Mouse (Mus musculus) ES-Bruce4 (cell line): ENCODE measurements around the gene Pkd1l2. TPM values are rescaled to one million over a fixed set of nuclear protein-coding genes. Genes with fewer than 3 reads are reported as not detected.

Experiments
- H3K27ac ChIP-seq: 2 replicates; pipeline ENCODE4 v1.5.1; 2012; ENCODE audit warnings: low read length, inconsistent platforms; ENCODE audit not compliant: insufficient read depth
- H3K27me3 ChIP-seq: 2 replicates; pipeline ENCODE4 v1.6.1; 2012; ENCODE audit warnings: mild to moderate bottlenecking, low read length, inconsistent platforms; ENCODE audit not compliant: control insufficient read depth, poor library complexity, insufficient read depth, severe bottlenecking
- H3K36me3 ChIP-seq: 2 replicates; pipeline ENCODE4 v1.6.1; 2012; ENCODE audit warnings: inconsistent platforms, mild to moderate bottlenecking, low read length, moderate library complexity; ENCODE audit not compliant: control insufficient read depth, poor library complexity, insufficient read depth, severe bottlenecking
- H3K4me1 ChIP-seq: one replicate; pipeline ENCODE4 v1.8.1; 2011; ENCODE audit warnings: low read length; ENCODE audit not compliant: control insufficient read depth, insufficient read depth
- H3K4me3 ChIP-seq: 2 replicates; pipeline ENCODE4 v1.5.1; 2011; ENCODE audit warnings: low read depth, mild to moderate bottlenecking, low read length
- H3K9ac ChIP-seq: 2 replicates; pipeline ENCODE4 v1.6.1; 2012; ENCODE audit warnings: low read depth, mild to moderate bottlenecking, inconsistent platforms; ENCODE audit not compliant: poor library complexity, severe bottlenecking
- H3K9me3 ChIP-seq: replicated peaks from 2 replicates; pipeline ENCODE4 v1.6.1; 2012; ENCODE audit warnings: mild to moderate bottlenecking, low read length, inconsistent platforms; ENCODE audit not compliant: control insufficient read depth, poor library complexity, insufficient read depth, severe bottlenecking
- CTCF ChIP-seq: IDR thresholded peaks from one replicate; pipeline ENCODE4 v1.8.1; 2011; ENCODE audit warnings: low read depth, low read length
- EP300 ChIP-seq: IDR thresholded peaks from 2 replicates; pipeline ENCODE4 v1.6.1; 2011; ENCODE audit warnings: low read depth, low read length; ENCODE audit not compliant: insufficient read depth
- POLR2A ChIP-seq: IDR thresholded peaks from one replicate; pipeline ENCODE4 v1.8.1; 2011; ENCODE audit warnings: low read length; ENCODE audit not compliant: insufficient read depth
- polyA plus RNA-seq: library from polyadenylated mRNA; stranded (reverse); fragments of >200 nt; gene quantifications from 2 replicates; pipeline ENCODE4 v1.2.4, GENCODE M21; 2011; ENCODE audit warnings: low read depth; ENCODE audit not compliant: missing spikeins, insufficient read depth, insufficient read length

The Pkd1l2 gene
- polyA plus RNA-seq, 1 experiment: 0.84 TPM

DNA sequence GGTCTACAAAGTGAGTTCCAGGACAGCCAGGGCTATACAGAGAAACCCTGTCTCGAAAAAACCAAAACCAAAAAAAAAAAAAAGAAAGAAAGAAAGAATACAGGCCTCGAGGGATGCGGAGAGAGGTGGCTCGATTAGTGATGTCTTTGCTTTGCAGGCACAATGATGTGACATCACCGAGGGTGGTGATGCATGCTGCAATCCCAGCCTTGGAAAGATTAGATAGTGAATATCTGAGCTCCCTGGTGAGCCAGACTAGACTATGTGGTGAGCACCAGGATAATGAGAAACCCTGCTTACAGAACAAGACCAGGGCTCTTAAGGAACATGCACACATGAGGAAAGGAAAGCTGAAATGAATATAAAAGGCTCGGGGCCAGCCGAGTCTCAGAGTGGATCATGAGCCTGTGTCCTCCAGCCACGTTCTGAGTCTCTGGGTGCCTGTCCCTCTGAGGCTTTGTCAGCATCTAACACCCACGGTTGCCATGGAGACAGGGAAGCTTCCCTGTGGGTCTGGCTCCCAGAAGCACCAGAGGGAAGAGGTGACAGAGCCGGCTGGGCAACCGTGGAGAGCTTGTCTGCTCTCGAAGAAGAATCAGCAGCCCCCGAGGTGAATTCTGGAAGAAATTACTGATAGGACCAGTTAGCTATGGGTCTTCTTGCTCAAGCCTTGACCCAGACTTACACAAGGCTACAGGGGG, 20.9 kb downstream of the Pkd1l2 start:
- Histone ChIP-seq H3K36me3 (no peaks in the 10 kb centered on the region), H3K27me3 (no peaks in the 10 kb centered on the region), H3K9me3 (peaks cover 3% of the 10 kb centered on the region; the same call in 1 of the 2 replicates), H3K4me1 (no peaks in the 10 kb centered on the region), H3K27ac (no peak overlapping the region), H3K9ac (no peak overlapping the region), H3K4me3 (no peak overlapping the region)
- TF ChIP-seq EP300: no peak
- no peak for TF ChIP-seq POLR2A
- TF ChIP-seq CTCF: no peak

DNA sequence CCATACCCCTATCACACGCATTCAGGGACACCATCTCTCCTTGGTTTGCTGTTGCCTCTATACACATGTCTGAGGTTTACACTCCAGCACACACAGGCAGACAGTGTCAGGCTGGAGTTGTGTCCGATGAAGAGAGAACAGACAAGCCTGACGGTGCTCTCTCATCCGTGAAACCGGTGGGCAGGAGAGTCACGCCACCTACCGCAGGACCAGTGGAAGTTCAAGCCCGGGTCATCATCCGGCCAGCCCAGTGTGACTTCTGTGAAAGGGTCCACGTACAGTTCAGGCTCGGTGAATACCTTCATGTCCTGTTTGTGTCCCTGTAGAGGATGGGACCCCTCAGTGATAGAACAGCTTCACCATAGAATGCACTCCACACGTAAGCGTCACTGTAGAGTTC, 21.9 kb downstream of the Pkd1l2 start:
- Histone ChIP-seq H3K27me3 (no peaks in the 10 kb centered on the region), H3K4me1 (no peaks in the 10 kb centered on the region), H3K9ac (no peak overlapping the region), H3K9me3 (peaks cover 3% of the 10 kb centered on the region; the same call in 1 of the 2 replicates), H3K27ac (no peak overlapping the region), H3K4me3 (no peak overlapping the region), H3K36me3 (no peaks in the 10 kb centered on the region)
- TF ChIP-seq EP300 (no peak), CTCF (peak; percentile 56)

DNA sequence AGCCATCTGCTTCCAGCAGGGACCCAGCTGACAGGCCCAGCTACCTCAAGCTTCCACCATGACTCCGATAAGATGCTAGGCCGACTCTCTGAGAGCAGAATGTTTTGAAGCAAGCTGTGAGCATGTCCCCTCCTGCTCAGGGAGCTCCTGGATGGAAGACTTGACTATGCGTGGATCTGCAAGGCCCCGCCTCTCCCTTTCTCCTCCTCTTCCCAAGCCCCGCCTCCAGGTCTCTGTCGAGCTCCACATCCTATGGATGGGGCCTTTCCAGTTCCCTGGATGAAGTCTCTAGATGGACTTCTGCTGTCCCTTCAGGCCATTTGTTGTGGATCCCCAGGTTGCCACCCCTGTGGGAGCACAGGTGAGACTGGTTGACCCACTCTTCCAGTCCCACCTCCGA, 23.2 kb downstream of the Pkd1l2 start:
- peak overlapping the region; percentile 14; the same call in 1 of the 2 replicates for H3K4me3 ChIP-seq
- H3K27me3 ChIP-seq: no peaks in the 10 kb centered on the region
- no peak for TF ChIP-seq EP300
- no peak for TF ChIP-seq POLR2A
- TF ChIP-seq CTCF: no peak
- no peaks in the 10 kb centered on the region for H3K36me3 ChIP-seq
- H3K9ac ChIP-seq: no peak overlapping the region
- H3K4me1 ChIP-seq: no peaks in the 10 kb centered on the region
- no peak overlapping the region for H3K27ac ChIP-seq
- peaks cover 3% of the 10 kb centered on the region; the same call in 1 of the 2 replicates for H3K9me3 ChIP-seq

DNA sequence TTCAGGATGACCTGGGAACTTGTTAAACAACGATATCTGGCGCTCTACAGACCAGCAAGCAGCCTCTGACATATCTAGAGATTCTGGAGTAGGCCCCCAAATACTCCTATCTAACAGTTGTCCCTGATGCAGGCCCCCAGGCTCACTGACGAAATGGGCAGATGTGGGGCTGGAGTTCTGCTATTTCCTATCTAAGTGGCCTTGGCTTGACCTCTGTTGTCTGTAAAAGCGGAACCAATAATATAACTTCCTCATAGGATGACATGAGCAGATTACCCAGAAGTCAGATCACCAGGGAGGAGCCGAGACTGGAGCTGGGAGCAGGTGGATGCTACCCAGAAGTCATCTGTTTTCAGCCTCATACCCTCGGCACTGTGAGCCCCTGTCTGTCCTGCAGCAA, 27.2 kb downstream of the Pkd1l2 start:
- no peaks in the 10 kb centered on the region for H3K27me3 ChIP-seq
- H3K9ac ChIP-seq: no peak overlapping the region
- H3K4me1 ChIP-seq: no peaks in the 10 kb centered on the region
- H3K4me3 ChIP-seq: no peak overlapping the region
- H3K9me3 ChIP-seq: no peaks in the 10 kb centered on the region
- H3K36me3 ChIP-seq: no peaks in the 10 kb centered on the region
- no peak overlapping the region for H3K27ac ChIP-seq
- no peak for TF ChIP-seq EP300
- no peak for TF ChIP-seq POLR2A
- TF ChIP-seq CTCF: no peak

DNA sequence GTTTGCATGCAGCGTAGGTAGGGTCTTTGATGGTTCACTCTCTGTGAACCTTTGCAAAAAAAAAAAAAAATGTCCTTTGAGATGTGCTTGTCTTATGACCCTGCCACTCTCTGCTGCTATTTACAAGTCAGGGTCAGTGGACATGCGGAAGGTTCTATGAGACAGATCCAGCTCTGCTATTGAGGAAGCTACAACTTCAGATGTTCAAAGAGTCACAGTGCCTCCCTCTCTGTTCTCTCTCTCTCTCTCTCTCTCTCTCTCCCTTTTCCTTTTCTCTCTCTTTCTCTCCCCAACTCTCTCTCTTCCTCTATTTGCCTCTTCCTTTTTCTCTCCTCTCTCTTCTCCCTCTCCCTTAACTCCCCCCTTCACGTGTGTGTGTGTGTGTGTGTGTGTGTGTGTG, 28.1 kb downstream of the Pkd1l2 start:
- Histone ChIP-seq H3K27ac (no peak overlapping the region), H3K27me3 (no peaks in the 10 kb centered on the region), H3K9me3 (no peaks in the 10 kb centered on the region), H3K4me1 (no peaks in the 10 kb centered on the region), H3K9ac (no peak overlapping the region), H3K36me3 (no peaks in the 10 kb centered on the region), H3K4me3 (no peak overlapping the region)
- TF ChIP-seq POLR2A (no peak), EP300 (no peak), CTCF (no peak)

DNA sequence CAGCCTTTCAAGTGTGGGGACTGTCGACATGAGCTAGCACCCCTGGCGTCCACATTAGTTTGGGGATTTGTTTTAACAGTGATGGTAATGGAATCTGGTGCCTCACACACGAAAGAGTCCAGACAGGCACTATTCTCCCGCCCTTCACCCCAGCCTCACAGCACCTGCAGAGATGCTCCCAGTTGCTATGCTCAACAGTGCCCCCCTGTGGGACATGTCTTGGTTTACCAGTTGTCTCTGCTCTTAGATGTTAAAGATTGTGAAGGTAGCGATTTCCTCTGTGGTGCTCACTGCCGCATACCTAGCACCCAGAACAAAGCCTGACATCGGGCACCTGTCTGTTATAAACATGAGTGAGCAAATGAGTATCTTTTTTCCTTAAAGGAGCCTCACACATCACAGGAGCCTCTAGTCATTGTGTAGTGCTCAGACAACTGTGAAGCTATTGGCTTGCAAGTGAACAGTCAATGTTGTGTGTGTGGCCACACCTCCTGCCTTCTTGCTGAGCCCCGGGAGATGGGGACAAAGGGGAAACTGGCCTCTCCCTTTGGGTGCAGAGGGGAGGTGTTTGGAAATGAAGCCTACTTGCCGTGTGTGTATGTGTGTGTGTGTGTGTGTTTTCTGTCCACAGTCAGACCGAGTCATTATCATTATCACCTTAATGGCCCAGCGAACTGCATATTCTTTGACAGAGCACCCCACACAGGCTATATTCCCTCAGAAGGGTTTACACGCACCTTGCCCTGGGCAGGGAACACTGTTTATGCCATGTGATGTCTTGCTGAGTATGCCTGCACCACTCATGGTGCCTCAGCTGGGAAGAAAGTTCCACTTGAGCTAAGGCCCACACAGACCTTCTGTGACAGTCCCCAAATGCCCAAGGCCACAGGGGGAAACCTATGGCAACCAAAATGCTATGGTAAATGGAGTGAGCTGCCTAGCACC, 28.8 kb downstream of the Pkd1l2 start:
- no peak overlapping the region for H3K9ac ChIP-seq
- TF ChIP-seq CTCF (peak; percentile 46), POLR2A (no peak)
- H3K4me3 ChIP-seq: no peak overlapping the region
- H3K4me1 ChIP-seq: no peaks in the 10 kb centered on the region
- no peak overlapping the region for H3K27ac ChIP-seq
- no peaks in the 10 kb centered on the region for H3K27me3 ChIP-seq
- H3K36me3 ChIP-seq: no peaks in the 10 kb centered on the region
- H3K9me3 ChIP-seq: no peaks in the 10 kb centered on the region
